Mouse (Mus musculus) lung, embryonic 14.5 days (tissue): ENCODE results near the gene Astn1. TPM values are rescaled to one million over a fixed set of nuclear protein-coding genes. Genes with fewer than 3 reads are reported as not detected.

Experiments used
- ATAC-seq: fragments of 200-750 bp; cut with Nextera tagmentation; 2 replicates; pipeline ENCODE4 v1.8.0; 2017; ENCODE audit warnings: mild to moderate bottlenecking, moderate TSS enrichment, moderate library complexity; ENCODE audit not compliant: insufficient read depth
- DNase-seq: peaks from one replicate; pipeline ENCODE4 v3.0.0-alpha.2; 2015
- H3K27ac ChIP-seq: fragments of 300-500 bp; sonication (generic); 2 replicates; pipeline ENCODE4 v1.5.1; 2014; ENCODE audit warnings: low read depth, mild to moderate bottlenecking, moderate library complexity
- H3K27me3 ChIP-seq: fragments of 300-500 bp; sonication (generic); 2 replicates; pipeline ENCODE4 v1.6.1; 2014; ENCODE audit warnings: low read length, control low read depth; ENCODE audit not compliant: insufficient read depth
- H3K36me3 ChIP-seq: fragments of 300-500 bp; sonication (generic); 2 replicates; pipeline ENCODE4 v1.6.1; 2014; ENCODE audit warnings: control low read depth; ENCODE audit not compliant: insufficient read depth
- H3K4me1 ChIP-seq: fragments of 300-500 bp; sonication (generic); 2 replicates; pipeline ENCODE4 v1.6.1; 2014; ENCODE audit warnings: antibody characterized with exemption, control low read depth; ENCODE audit not compliant: insufficient read depth
- H3K4me2 ChIP-seq: fragments of 300-500 bp; sonication (generic); 2 replicates; pipeline ENCODE4 v1.6.1; 2014; ENCODE audit warnings: mild to moderate bottlenecking
- H3K4me3 ChIP-seq: fragments of 300-500 bp; sonication (generic); 2 replicates; pipeline ENCODE4 v1.5.1; 2014; ENCODE audit warnings: low read depth, low read length
- H3K9ac ChIP-seq: fragments of 300-500 bp; sonication (generic); 2 replicates; pipeline ENCODE4 v1.6.1; 2014
- H3K9me3 ChIP-seq: fragments of 300-500 bp; sonication (generic); 2 replicates; pipeline ENCODE4 v1.6.1; 2016; ENCODE audit warnings: low read depth, low read length, control low read depth
- CTCF ChIP-seq: IDR thresholded peaks from 2 replicates; pipeline ENCODE4 v1.5.1; 2016; ENCODE audit warnings: antibody characterized with exemption, low read depth
- WGBS: fragments of 180-500 bp; shearing (Covaris S2); extraction: QIAGEN DNeasy Blood & Tissue Kit; methylation state at CpG from one replicate; pipeline ENCODE4 v1.1.7; 2014; 5-methylcytosine and 5-hydroxymethylcytosine counted together
- polyA plus RNA-seq: library from polyadenylated mRNA; unstranded; fragments of >200 nt; fragmentation: Nextera tagmentation; extraction: Ambion mirVana; gene quantifications from 2 replicates; pipeline ENCODE4 v1.2.1, GENCODE M21; 2014

The Astn1 gene
- polyA plus RNA-seq, 1 experiment from 2014 or later, result 0.36 TPM

DNA sequence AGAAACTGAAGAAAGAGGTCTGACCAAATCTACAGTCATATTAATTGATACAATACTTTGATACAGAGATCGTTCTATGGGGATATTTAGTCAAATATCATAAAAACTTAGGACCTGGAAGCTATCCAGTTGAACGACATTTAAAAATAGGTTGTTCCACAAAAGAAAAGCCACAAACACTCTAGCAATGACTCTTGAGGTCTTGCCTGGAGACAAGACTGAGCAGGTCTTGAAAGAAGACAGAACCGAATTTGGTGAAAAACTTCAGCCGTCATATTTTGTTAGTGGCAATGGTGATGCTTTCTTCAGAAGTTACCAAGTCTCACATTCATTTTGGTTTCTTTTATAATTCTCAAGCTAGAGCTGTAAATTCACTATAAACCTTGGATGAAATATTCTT lies 26.9 kb downstream of the Astn1 start:
- TF ChIP-seq CTCF, result no peak
- no peaks in the 10 kb centered on the region for H3K9me3 ChIP-seq
- H3K27ac ChIP-seq, result no peak overlapping the region
- DNase-seq (no peak), ATAC-seq (no peak)
- no peak overlapping the region for H3K4me2 ChIP-seq
- H3K4me1 ChIP-seq, result no peaks in the 10 kb centered on the region
- no peaks in the 10 kb centered on the region for H3K27me3 ChIP-seq
- H3K4me3 ChIP-seq, result no peak overlapping the region
- 86% methylated on average over 4 of the region's 4 CpGs for WGBS
- H3K36me3 ChIP-seq, result no peaks in the 10 kb centered on the region
- no peak overlapping the region for H3K9ac ChIP-seq

DNA sequence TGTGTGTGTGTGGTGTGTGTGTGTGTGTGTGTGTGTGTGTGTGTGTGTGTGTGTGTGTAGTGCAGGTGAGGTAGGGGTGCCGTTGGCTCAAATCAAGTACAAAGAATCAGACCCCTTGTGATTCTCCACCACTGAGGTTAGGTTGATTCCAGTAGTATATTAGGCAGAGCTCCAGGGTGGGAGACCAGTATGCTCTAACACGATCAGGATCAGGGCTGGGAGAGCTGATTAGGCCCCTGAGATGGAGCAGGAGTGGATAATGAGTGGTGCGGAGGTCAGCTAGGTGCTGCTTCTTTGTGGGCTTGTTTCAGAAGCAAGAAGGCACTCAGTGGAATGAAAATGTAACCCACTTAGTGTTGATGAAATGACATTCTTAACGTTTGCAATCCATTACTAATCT lies 28.6 kb downstream of the Astn1 start:
- Histone ChIP-seq H3K9me3 (no peaks in the 10 kb centered on the region), H3K4me2 (no peak overlapping the region), H3K9ac (no peak overlapping the region), H3K4me1 (no peaks in the 10 kb centered on the region), H3K27me3 (no peaks in the 10 kb centered on the region), H3K27ac (no peak overlapping the region), H3K36me3 (no peaks in the 10 kb centered on the region), H3K4me3 (no peak overlapping the region)
- TF ChIP-seq CTCF, result no peak
- DNase-seq (no peak), ATAC-seq (no peak)
- 57% methylated on average over 4 of the region's 4 CpGs for WGBS

GRCm38 (mm10) chr1:158397058-158397457 lies 35.0 kb downstream of the Astn1 start:
- H3K4me3 ChIP-seq, result no peak overlapping the region
- no peaks in the 10 kb centered on the region for H3K36me3 ChIP-seq
- no peak overlapping the region for H3K27ac ChIP-seq
- H3K4me2 ChIP-seq, result no peak overlapping the region
- H3K27me3 ChIP-seq, result no peaks in the 10 kb centered on the region
- 82% methylated on average over 2 of the region's 2 CpGs for WGBS
- no peak for TF ChIP-seq CTCF
- H3K4me1 ChIP-seq, result no peaks in the 10 kb centered on the region
- ATAC-seq (no peak), DNase-seq (no peak)
- no peaks in the 10 kb centered on the region for H3K9me3 ChIP-seq
- no peak overlapping the region for H3K9ac ChIP-seq

DNA sequence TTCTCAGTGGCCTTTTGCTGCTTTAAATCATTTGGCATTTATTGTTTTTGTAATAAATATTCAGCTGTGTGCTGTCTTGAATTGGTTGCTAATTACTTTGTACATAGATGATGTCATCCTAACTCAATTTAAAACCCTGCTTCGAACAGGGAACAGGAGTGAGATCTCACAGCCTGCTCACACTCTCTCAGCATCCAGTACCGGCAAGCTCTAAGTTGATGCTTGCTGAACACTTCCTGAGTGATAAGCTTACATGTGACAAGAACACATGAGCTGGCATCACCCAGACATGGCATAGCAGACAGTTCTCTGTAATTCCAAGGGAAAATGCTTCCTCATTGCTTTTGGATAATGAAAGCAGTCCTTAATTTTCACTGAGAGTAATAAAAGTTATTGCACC lies 38.8 kb downstream of the Astn1 start:
- DNase-seq (no peak), ATAC-seq (no peak)
- Histone ChIP-seq H3K4me3 (no peak overlapping the region), H3K4me2 (no peak overlapping the region), H3K9me3 (no peaks in the 10 kb centered on the region), H3K27me3 (no peaks in the 10 kb centered on the region), H3K4me1 (no peaks in the 10 kb centered on the region), H3K9ac (no peak overlapping the region), H3K36me3 (no peaks in the 10 kb centered on the region), H3K27ac (no peak overlapping the region)
- no peak for TF ChIP-seq CTCF
- 40% methylated on average over 2 of the region's 2 CpGs for WGBS

DNA sequence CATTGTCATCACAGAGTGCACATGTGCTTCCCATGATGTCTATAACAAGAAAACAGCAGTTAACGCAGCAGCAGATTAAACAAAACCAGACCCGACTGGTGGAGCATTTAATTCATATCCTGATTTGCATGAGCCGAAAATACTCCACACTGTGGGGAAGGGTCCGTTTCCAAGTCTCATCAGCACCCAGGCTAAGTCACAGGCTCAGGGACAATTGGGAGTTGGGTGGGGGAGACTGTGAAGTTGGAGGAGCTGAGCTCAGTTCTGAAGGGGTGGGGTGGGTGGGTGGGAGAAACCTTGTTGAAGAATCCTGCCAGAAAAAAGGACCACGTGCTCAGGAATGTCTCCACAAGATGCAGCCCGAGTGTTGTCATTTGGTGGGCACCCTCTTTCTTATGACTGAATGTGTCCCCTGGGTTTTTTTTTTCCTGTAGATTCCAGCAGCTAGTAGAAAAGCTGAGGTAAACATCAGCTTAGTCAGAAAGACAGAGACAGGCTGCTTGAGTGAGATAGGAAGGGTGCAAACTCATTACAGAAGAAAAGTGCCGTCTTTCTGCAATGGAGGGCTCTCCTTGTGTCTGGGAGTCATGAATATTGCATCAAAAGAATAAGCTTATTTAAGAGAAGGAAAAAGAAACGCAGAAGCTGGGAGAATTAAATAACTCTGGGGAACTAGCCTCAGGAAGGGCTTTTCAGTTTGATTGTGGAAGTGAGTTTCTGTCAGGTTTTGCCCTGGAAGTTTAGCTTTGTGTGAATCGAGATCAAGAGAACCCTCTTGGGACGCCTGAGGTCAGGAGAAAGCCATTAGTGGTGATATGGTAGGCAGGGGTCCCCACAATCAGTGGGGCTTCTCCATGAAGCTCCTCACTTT lies 44.1 kb downstream of the Astn1 start:
- Histone ChIP-seq H3K4me2 (no peak overlapping the region), H3K9me3 (no peaks in the 10 kb centered on the region), H3K27me3 (no peaks in the 10 kb centered on the region), H3K9ac (no peak overlapping the region), H3K27ac (no peak overlapping the region), H3K36me3 (no peaks in the 10 kb centered on the region), H3K4me3 (no peak overlapping the region), H3K4me1 (no peaks in the 10 kb centered on the region)
- TF ChIP-seq CTCF, result no peak
- DNase-seq (no peak), ATAC-seq (no peak)
- 57% methylated on average over 10 of the region's 10 CpGs for WGBS

DNA sequence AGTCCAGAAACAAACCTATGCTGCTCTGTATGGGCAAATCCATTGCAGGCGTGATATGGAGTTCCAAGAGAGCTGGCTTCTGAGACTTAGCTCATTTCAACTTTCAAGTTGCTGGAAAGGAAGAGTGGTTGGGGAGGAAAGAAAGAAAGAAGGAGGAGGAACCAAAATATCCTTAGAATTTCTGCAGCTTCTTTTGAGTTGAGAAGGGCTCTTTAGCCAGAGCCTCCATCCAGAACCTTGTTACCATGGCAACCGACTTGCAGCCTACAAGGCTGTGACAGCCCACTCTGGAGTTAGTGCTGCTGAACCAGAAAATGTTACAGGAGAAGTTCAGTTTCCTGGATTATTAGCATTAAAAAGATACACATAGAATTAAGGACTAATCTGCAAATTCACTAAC lies 46.1 kb downstream of the Astn1 start:
- ATAC-seq, result no peak

GRCm38 (mm10) chr1:158411146-158411545 lies 49.1 kb downstream of the Astn1 start:
- no peak for TF ChIP-seq CTCF
- no peak overlapping the region for H3K27ac ChIP-seq
- H3K36me3 ChIP-seq, result no peaks in the 10 kb centered on the region
- H3K4me1 ChIP-seq, result no peaks in the 10 kb centered on the region
- H3K27me3 ChIP-seq, result no peaks in the 10 kb centered on the region
- WGBS, result 68% methylated on average over 3 of the region's 3 CpGs
- no peak overlapping the region for H3K4me2 ChIP-seq
- H3K4me3 ChIP-seq, result no peak overlapping the region
- no peak overlapping the region for H3K9ac ChIP-seq
- no peaks in the 10 kb centered on the region for H3K9me3 ChIP-seq
- ATAC-seq (no peak), DNase-seq (no peak)

More for the DNA sequence above, 46.1 kb downstream of the Astn1 start:
- no peaks in the 10 kb centered on the region for H3K27me3 ChIP-seq
- no peaks in the 10 kb centered on the region for H3K4me1 ChIP-seq
- peak; percentile 66 for DNase-seq
- 75% methylated on average over 2 of the region's 2 CpGs for WGBS
- H3K36me3 ChIP-seq, result no peaks in the 10 kb centered on the region
- no peaks in the 10 kb centered on the region for H3K9me3 ChIP-seq
- no peak overlapping the region for H3K27ac ChIP-seq
- TF ChIP-seq CTCF, result no peak
- no peak overlapping the region for H3K9ac ChIP-seq
- no peak overlapping the region for H3K4me3 ChIP-seq
- no peak overlapping the region for H3K4me2 ChIP-seq

DNA sequence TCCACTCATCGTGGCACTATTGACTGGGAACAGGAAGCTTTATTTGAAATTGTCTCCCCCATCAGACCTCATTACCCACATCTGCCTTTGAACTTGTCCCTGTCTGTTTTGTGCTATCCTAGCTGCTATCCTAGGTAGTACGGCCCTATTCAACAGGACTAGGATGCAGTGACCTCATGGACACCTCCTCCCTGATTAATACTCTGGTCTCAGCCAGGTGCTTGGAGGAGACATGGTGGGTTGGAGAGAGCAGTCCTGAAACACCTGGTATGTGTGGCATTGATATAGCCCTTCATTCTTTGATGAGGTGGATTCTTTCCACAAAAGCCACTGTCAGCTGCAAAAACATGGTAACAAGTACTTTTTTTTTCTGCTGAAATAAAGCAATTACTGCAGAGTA lies 52.1 kb downstream of the Astn1 start:
- no peak for TF ChIP-seq CTCF
- H3K9me3 ChIP-seq, result no peaks in the 10 kb centered on the region
- DNase-seq (no peak), ATAC-seq (no peak)
- H3K4me1 ChIP-seq, result no peaks in the 10 kb centered on the region
- H3K27ac ChIP-seq, result no peak overlapping the region
- H3K4me2 ChIP-seq, result no peak overlapping the region
- WGBS, result 79% methylated on average over 2 of the region's 2 CpGs
- H3K27me3 ChIP-seq, result no peaks in the 10 kb centered on the region
- no peak overlapping the region for H3K4me3 ChIP-seq
- no peak overlapping the region for H3K9ac ChIP-seq
- no peaks in the 10 kb centered on the region for H3K36me3 ChIP-seq
